Mouse (Mus musculus): ENCODE data around the gene Rora. TPM values are rescaled to one million over a fixed set of nuclear protein-coding genes. Genes with fewer than 3 reads are reported as not detected.

Rora gene
- polyA plus RNA-seq, 1 experiment from 2014 or later, result 12.5 TPM

GRCm38 (mm10) chr9:68795314-68795713 is 141.7 kb downstream of the Rora start:
- Histone ChIP-seq H3K36me3 (no peaks in the 10 kb centered on the region), H3K4me1 (peaks cover 29% of the 10 kb centered on the region), H3K4me2 (replicated peaks) (no peak overlapping the region), H3K27me3 (no peaks in the 10 kb centered on the region), H3K27ac (0 out of 2 replicates have a peak overlapping the region, but pooled peaks have one; percentile 12), H3K9me3 (no peaks in the 10 kb centered on the region), H3K9ac (no peak overlapping the region), H3K4me3 (no peak overlapping the region)
- 61% methylated on average over 13 of the region's 13 CpGs for WGBS
- ATAC-seq (ENCODE audit: insufficient number of reproducible peaks, insufficient read depth, low FRiP score, low TSS enrichment), result no peak

GRCm38 (mm10) chr9:68798221-68798620 is 144.6 kb downstream of the Rora start:
- Histone ChIP-seq H3K4me3 (no peak overlapping the region), H3K9ac (no peak overlapping the region), H3K27me3 (no peaks in the 10 kb centered on the region), H3K36me3 (no peaks in the 10 kb centered on the region), H3K27ac (no peak overlapping the region), H3K9me3 (no peaks in the 10 kb centered on the region), H3K4me1 (peaks cover 17% of the 10 kb centered on the region), H3K4me2 (replicated peaks) (no peak overlapping the region)
- WGBS, result 88% methylated on average over 4 of the region's 4 CpGs
- ATAC-seq (ENCODE audit: insufficient number of reproducible peaks, insufficient read depth, low FRiP score, low TSS enrichment), result no peak

- H3K4me2 ChIP-seq (replicated peaks), result no peak overlapping the region
- H3K27ac ChIP-seq, result no peak overlapping the region
- no peaks in the 10 kb centered on the region for H3K9me3 ChIP-seq
- no peak for ATAC-seq (ENCODE audit: insufficient number of reproducible peaks, insufficient read depth, low FRiP score, low TSS enrichment)
- 87% methylated on average over 6 of the region's 6 CpGs for WGBS
- H3K4me3 ChIP-seq, result no peak overlapping the region
- no peaks in the 10 kb centered on the region for H3K27me3 ChIP-seq
- H3K36me3 ChIP-seq, result no peaks in the 10 kb centered on the region
- H3K9ac ChIP-seq, result no peak overlapping the region
- H3K4me1 ChIP-seq, result peaks cover 20% of the 10 kb centered on the region
These were observed 145.5 kb downstream of the Rora start for GRCm38 (mm10) chr9:68799065-68799464.

GRCm38 (mm10) chr9:68804229-68804628 is 150.6 kb downstream of the Rora start:
- Histone ChIP-seq H3K27ac (no peak overlapping the region), H3K27me3 (no peaks in the 10 kb centered on the region), H3K9ac (no peak overlapping the region), H3K36me3 (no peaks in the 10 kb centered on the region), H3K9me3 (no peaks in the 10 kb centered on the region), H3K4me2 (replicated peaks) (no peak overlapping the region), H3K4me1 (peaks cover 19% of the 10 kb centered on the region; the same call in 1 of the 2 replicates), H3K4me3 (no peak overlapping the region)
- whole genome bisulfite sequencing, result 61% methylated on average over 6 of the region's 6 CpGs
- ATAC-seq (ENCODE audit: insufficient number of reproducible peaks, insufficient read depth, low FRiP score, low TSS enrichment), result no peak

GRCm38 (mm10) chr9:68805776-68806175 is 152.2 kb downstream of the Rora start:
- H3K27me3 ChIP-seq, result no peaks in the 10 kb centered on the region
- H3K9ac ChIP-seq, result no peak overlapping the region
- H3K9me3 ChIP-seq, result no peaks in the 10 kb centered on the region
- no peaks in the 10 kb centered on the region for H3K36me3 ChIP-seq
- no peak overlapping the region for H3K4me2 ChIP-seq (replicated peaks)
- H3K4me3 ChIP-seq, result no peak overlapping the region
- H3K4me1 ChIP-seq, result peaks cover 19% of the 10 kb centered on the region; the same call in 1 of the 2 replicates
- WGBS, result 24% methylated on average over 5 of the region's 5 CpGs
- peak; percentile 52; the same call in 1 of the 2 replicates for ATAC-seq (ENCODE audit: insufficient number of reproducible peaks, insufficient read depth, low FRiP score, low TSS enrichment)
- peak overlapping the region; percentile 30; the same call in 1 of the 2 replicates for H3K27ac ChIP-seq

GRCm38 (mm10) chr9:68807735-68808134 is 154.1 kb downstream of the Rora start:
- Histone ChIP-seq H3K4me2 (replicated peaks) (no peak overlapping the region), H3K27me3 (no peaks in the 10 kb centered on the region), H3K27ac (no peak overlapping the region), H3K36me3 (no peaks in the 10 kb centered on the region), H3K4me1 (peaks cover 27% of the 10 kb centered on the region), H3K9me3 (no peaks in the 10 kb centered on the region), H3K9ac (no peak overlapping the region), H3K4me3 (no peak overlapping the region)
- 87% methylated on average over 2 of the region's 2 CpGs for whole genome bisulfite sequencing
- no peak for ATAC-seq (ENCODE audit: insufficient number of reproducible peaks, insufficient read depth, low FRiP score, low TSS enrichment)

- Histone ChIP-seq H3K9ac (no peak overlapping the region), H3K9me3 (no peaks in the 10 kb centered on the region), H3K27ac (no peak overlapping the region), H3K4me2 (replicated peaks) (no peak overlapping the region), H3K4me3 (no peak overlapping the region), H3K4me1 (peaks cover 32% of the 10 kb centered on the region), H3K27me3 (no peaks in the 10 kb centered on the region), H3K36me3 (no peaks in the 10 kb centered on the region)
- ATAC-seq (ENCODE audit: insufficient number of reproducible peaks, insufficient read depth, low FRiP score, low TSS enrichment), result no peak
- WGBS, result 60% methylated on average over 5 of the region's 5 CpGs
These were observed 155.9 kb downstream of the Rora start for GRCm38 (mm10) chr9:68809536-68809935.

- no peak for ATAC-seq (ENCODE audit: insufficient number of reproducible peaks, insufficient read depth, low FRiP score, low TSS enrichment)
- peaks cover 29% of the 10 kb centered on the region for H3K4me1 ChIP-seq
- no peak overlapping the region for H3K4me2 ChIP-seq (replicated peaks)
These were observed 161.1 kb downstream of the Rora start for GRCm38 (mm10) chr9:68814723-68815122.

GRCm38 (mm10) chr9:68815877-68816276 is 162.3 kb downstream of the Rora start:
- ATAC-seq (ENCODE audit: insufficient number of reproducible peaks, insufficient read depth, low FRiP score, low TSS enrichment), result no peak
- H3K36me3 ChIP-seq, result no peaks in the 10 kb centered on the region
- peaks cover 29% of the 10 kb centered on the region for H3K4me1 ChIP-seq
- no peak overlapping the region for H3K9ac ChIP-seq
- no peak overlapping the region for H3K27ac ChIP-seq
- WGBS, result 48% methylated on average over 9 of the region's 9 CpGs
- no peaks in the 10 kb centered on the region for H3K27me3 ChIP-seq
- no peak overlapping the region for H3K4me3 ChIP-seq
- no peak overlapping the region for H3K4me2 ChIP-seq (replicated peaks)
- no peaks in the 10 kb centered on the region for H3K9me3 ChIP-seq

More at GRCm38 (mm10) chr9:68814723-68815122, 161.1 kb downstream of the Rora start:
- no peaks in the 10 kb centered on the region for H3K9me3 ChIP-seq
- H3K27ac ChIP-seq, result no peak overlapping the region
- no peak overlapping the region for H3K4me3 ChIP-seq
- no peaks in the 10 kb centered on the region for H3K27me3 ChIP-seq
- no peak overlapping the region for H3K9ac ChIP-seq
- no peaks in the 10 kb centered on the region for H3K36me3 ChIP-seq
- 94% methylated on average over 1 of the region's 1 CpGs for WGBS

GRCm38 (mm10) chr9:68820036-68820435 is 166.4 kb downstream of the Rora start:
- no peaks in the 10 kb centered on the region for H3K36me3 ChIP-seq
- no peaks in the 10 kb centered on the region for H3K9me3 ChIP-seq
- H3K4me2 ChIP-seq (replicated peaks), result no peak overlapping the region
- WGBS, result 83% methylated on average over 4 of the region's 4 CpGs
- H3K27me3 ChIP-seq, result no peaks in the 10 kb centered on the region
- no peak overlapping the region for H3K9ac ChIP-seq
- peaks cover 16% of the 10 kb centered on the region; the same call in 1 of the 2 replicates for H3K4me1 ChIP-seq
- no peak overlapping the region for H3K27ac ChIP-seq
- H3K4me3 ChIP-seq, result no peak overlapping the region
- no peak for ATAC-seq (ENCODE audit: insufficient number of reproducible peaks, insufficient read depth, low FRiP score, low TSS enrichment)

- Histone ChIP-seq H3K4me3 (no peak overlapping the region), H3K4me2 (replicated peaks) (no peak overlapping the region), H3K4me1 (peaks cover 17% of the 10 kb centered on the region; the same call in 1 of the 2 replicates), H3K9ac (no peak overlapping the region), H3K27me3 (no peaks in the 10 kb centered on the region), H3K9me3 (no peaks in the 10 kb centered on the region), H3K36me3 (no peaks in the 10 kb centered on the region), H3K27ac (no peak overlapping the region)
- ATAC-seq (ENCODE audit: insufficient number of reproducible peaks, insufficient read depth, low FRiP score, low TSS enrichment), result no peak
These were observed 166.9 kb downstream of the Rora start for GRCm38 (mm10) chr9:68820478-68820877.

- ATAC-seq (ENCODE audit: insufficient number of reproducible peaks, insufficient read depth, low FRiP score, low TSS enrichment), result no peak
- Histone ChIP-seq H3K27me3 (no peaks in the 10 kb centered on the region), H3K9ac (no peak overlapping the region), H3K9me3 (no peaks in the 10 kb centered on the region), H3K4me1 (peaks cover 11% of the 10 kb centered on the region; the same call in 1 of the 2 replicates), H3K27ac (no peak overlapping the region; the same call in 1 of the 2 replicates), H3K36me3 (no peaks in the 10 kb centered on the region), H3K4me2 (replicated peaks) (no peak overlapping the region), H3K4me3 (no peak overlapping the region)
- WGBS, result 11% methylated on average over 1 of the region's 1 CpGs
These were observed 167.8 kb downstream of the Rora start for GRCm38 (mm10) chr9:68821388-68821787.
